24 mouse cellular contexts compared by ENCODE assay signal in the genomic region with DNA sequence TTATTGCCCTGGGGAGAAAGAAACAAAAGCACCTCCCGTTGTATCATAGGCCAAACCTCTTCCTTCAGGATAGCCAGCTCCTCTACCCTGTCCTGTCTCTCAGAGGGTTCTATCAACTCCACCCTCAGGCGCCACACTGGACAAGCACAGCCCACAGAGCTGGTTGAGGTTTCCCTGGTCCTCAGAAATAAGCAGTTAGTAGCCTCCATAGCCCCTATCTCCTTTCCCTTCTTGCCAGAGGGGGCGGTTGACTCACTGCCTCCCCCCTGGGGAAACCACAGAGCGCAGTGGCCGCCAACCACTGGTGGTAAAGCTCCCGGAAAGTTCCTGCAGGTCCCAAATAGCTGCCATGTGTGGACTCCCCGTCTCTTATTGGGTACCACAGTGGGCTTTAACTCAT.
DNase-seq lines count a peak whose midpoint lies in the region; ATAC-seq and TF ChIP-seq lines count a peak whose summit lies in the region.
"Had no signal": no experiment of that assay in that cellular context is flagged by ENCODE, and none has a peak within 500 bp of the region (broad histone marks: within the 10 kb centered on the region; RNA-seq: fewer than 3 reads in every experiment).

No protein-coding gene starts in this region.

- no peak for TF ChIP-seq CTCF in heart, adult 2 months (IDR thresholded peaks at IDR 0.05)

- intact Hi-C loops in heart, adult 2 months (cut with DNase I): no loop called here

- no peaks in the 10 kb centered on the region for H3K36me3 ChIP-seq in heart, adult 2 months (ENCODE audit: control insufficient read depth, insufficient read depth, low read length)
- H3K36me3 ChIP-seq in megakaryocyte, embryonic 14.5 days (replicated peaks; ENCODE audit: low read length): no peaks in the 10 kb centered on the region
- no peaks in the 10 kb centered on the region for H3K36me3 ChIP-seq in midbrain, embryonic 10.5 days
- H3K36me3 ChIP-seq: embryonic facial prominence, embryonic 12.5 days; embryonic facial prominence, embryonic 15.5 days; heart, embryonic 12.5 days; heart, embryonic 15.5 days had no signal

- DNase-seq in heart, adult 11 months: peak; percentile 81
- DNase-seq in heart, adult 2 months: no peak
- no peak for DNase-seq in midbrain, embryonic 10.5 days (ENCODE audit: low spot score)
- no peak for DNase-seq in lung, postnatal 4 days
- DNase-seq: adrenal gland, adult 8-10 months; adrenal gland, postnatal 25 days; cerebellum, adult 11-12 months; cerebellum, adult 8-10 months; cerebellum, postnatal 10 days; forebrain, postnatal 0 days; gastrocnemius, postnatal 25 days; heart, postnatal 10 days; heart, postnatal 36 days had no signal

- H3K79me2 ChIP-seq in heart, adult 2 months (replicated peaks; ENCODE audit: control insufficient read depth, insufficient read depth, low read length): no peaks in the 10 kb centered on the region

- WGBS in heart, adult 2 months: 71% methylated on average over 7 of the region's 7 CpGs
- 91% methylated on average over 7 of the region's 7 CpGs for WGBS in midbrain, embryonic 10.5 days

- no peaks in the 10 kb centered on the region for H3K27me3 ChIP-seq in heart, adult 2 months (ENCODE audit: control insufficient read depth, insufficient read depth, low read length)
- peaks cover 5% of the 10 kb centered on the region for H3K27me3 ChIP-seq in megakaryocyte, embryonic 14.5 days (replicated peaks)
- H3K27me3 ChIP-seq in midbrain, embryonic 10.5 days (ENCODE audit: low read depth, poor library complexity, severe bottlenecking): no peaks in the 10 kb centered on the region
- H3K27me3 ChIP-seq: embryonic facial prominence, embryonic 12.5 days; embryonic facial prominence, embryonic 15.5 days; heart, embryonic 12.5 days; heart, embryonic 15.5 days had no signal

- H3K4me1 ChIP-seq in heart, adult 2 months (ENCODE audit: control insufficient read depth, insufficient read depth, low read length): no peaks in the 10 kb centered on the region
- H3K4me1 ChIP-seq in megakaryocyte, embryonic 14.5 days: peaks cover 89% of the 10 kb centered on the region
- H3K4me1 ChIP-seq in midbrain, embryonic 10.5 days: peaks cover 9% of the 10 kb centered on the region
- H3K4me1 ChIP-seq: embryonic facial prominence, embryonic 12.5 days; embryonic facial prominence, embryonic 15.5 days; heart, embryonic 12.5 days; heart, embryonic 15.5 days had no signal

- no peak for TF ChIP-seq EP300 in heart, adult 2 months (IDR thresholded peaks at IDR 0.05; ENCODE audit: insufficient read depth, low read depth, low read length)

- no peak overlapping the region for H3K27ac ChIP-seq in heart, adult 2 months
- H3K27ac ChIP-seq in midbrain, embryonic 10.5 days (replicated peaks): no peak overlapping the region
- H3K27ac ChIP-seq: embryonic facial prominence, embryonic 12.5 days; embryonic facial prominence, embryonic 15.5 days; heart, embryonic 15.5 days; hindbrain, embryonic 14.5 days; hindbrain, postnatal 0 days had no signal

- H3K9me3 ChIP-seq in megakaryocyte, embryonic 14.5 days: no peaks in the 10 kb centered on the region
- H3K9me3 ChIP-seq in midbrain, embryonic 10.5 days (replicated peaks): no peaks in the 10 kb centered on the region
- H3K9me3 ChIP-seq: embryonic facial prominence, embryonic 15.5 days; heart, embryonic 15.5 days had no signal

- TF ChIP-seq POLR2A in heart, adult 2 months (IDR thresholded peaks at IDR 0.05; ENCODE audit: insufficient read depth, low read depth, low read length): no peak

- no peak for ATAC-seq in megakaryocyte, adult 5-6 weeks (ENCODE audit: poor library complexity, severe bottlenecking)
- peak; percentile 43 to 65 for ATAC-seq in hematopoietic stem cell, adult 5-6 weeks (replicated peaks in 1 of 2; ENCODE audit: insufficient read depth in 1 of 2, low FRiP score in 2 of 2, low TSS enrichment in 1 of 2, low read depth in 1 of 2, poor library complexity in 2 of 2, severe bottlenecking in 2 of 2)
- ATAC-seq in megakaryocyte-erythroid progenitor cell, adult 5-6 weeks (replicated peaks; ENCODE audit: low FRiP score, low TSS enrichment, poor library complexity, severe bottlenecking): peak; percentile 52; the same call in 1 of the 2 replicates
- ATAC-seq: forebrain, embryonic 14.5 days; forebrain, postnatal 0 days; hindbrain, postnatal 0 days had no signal

- H3K4me3 ChIP-seq in heart, adult 2 months: no peak overlapping the region
- peak overlapping the region; percentile 75 for H3K4me3 ChIP-seq in megakaryocyte, embryonic 14.5 days (replicated peaks)
- no peak overlapping the region for H3K4me3 ChIP-seq in midbrain, embryonic 10.5 days
- H3K4me3 ChIP-seq: embryonic facial prominence, embryonic 12.5 days; embryonic facial prominence, embryonic 15.5 days; heart, embryonic 12.5 days; heart, embryonic 15.5 days had no signal

- H3K9ac ChIP-seq in heart, adult 2 months (ENCODE audit: low read depth, low read length): no peak overlapping the region
- H3K9ac ChIP-seq: embryonic facial prominence, embryonic 12.5 days; embryonic facial prominence, embryonic 15.5 days; forebrain, postnatal 0 days; heart, embryonic 12.5 days; heart, embryonic 15.5 days; hindbrain, embryonic 14.5 days had no signal
